Mouse (Mus musculus): ENCODE measurements around the gene Agpat2.
A peak's percentile ranks its signal among the peaks of the same experiment; 100 is the strongest.

The Agpat2 gene

DNA sequence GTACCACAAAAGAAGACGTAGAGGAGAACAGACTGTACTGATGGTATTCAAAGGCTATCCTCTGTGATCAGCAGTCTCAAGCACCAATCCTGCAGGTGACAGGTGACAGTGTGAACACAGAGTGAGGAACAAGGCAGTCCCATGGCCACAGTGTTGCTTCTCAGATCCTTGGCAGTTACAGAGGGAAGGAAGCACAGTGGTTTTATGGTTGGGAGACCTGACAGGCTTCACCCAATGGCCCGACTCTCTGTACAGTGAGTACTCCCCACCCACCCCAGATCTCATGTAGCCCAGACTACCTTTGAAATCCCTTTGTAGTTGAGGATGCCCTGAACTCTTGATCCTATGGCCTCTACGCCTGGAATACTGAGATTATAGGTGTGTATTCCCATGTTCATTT lies 21.2 kb upstream of the Agpat2 start:
- no peak for DNase-seq

DNA sequence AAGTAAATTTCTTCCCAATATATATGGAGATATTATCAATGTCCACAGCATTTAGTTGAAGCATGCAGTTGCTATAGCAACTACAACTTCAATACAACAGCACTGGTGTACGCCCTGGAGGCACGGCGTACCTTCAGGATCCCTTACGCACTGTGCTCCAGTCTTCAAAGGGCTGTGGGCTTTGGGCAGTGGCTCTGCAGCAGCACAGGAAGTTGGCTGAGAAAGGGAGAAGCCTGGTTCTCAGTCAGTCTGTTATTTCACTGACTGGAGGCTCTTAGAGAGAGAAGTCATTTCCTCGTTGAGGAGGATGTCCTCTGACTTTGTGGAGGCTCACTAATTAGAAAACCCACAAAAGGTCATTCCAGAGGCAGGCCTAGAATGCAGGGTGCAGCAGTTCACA lies 18.8 kb upstream of the Agpat2 start:
- peak; percentile 30 for DNase-seq

DNA sequence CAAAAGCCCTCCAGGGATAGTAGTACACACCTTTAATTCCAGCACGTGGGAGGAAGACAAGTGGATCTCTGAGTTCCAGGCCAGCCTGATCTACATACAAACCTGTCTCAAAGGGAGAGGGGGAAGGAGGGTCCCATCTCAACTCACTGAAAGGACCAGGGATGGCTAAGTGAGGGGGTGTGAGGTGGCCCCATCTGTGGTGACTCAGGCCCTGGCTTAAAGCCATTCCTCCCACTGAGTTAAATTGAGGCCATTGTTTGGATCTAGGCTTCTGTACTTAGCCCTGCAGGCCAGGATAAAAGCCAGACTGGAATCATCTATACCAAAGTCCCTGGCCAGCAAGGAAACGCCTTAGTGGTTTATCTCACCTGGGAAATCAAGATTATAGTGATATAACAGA lies 17.0 kb upstream of the Agpat2 start:
- DNase-seq = no peak

DNA sequence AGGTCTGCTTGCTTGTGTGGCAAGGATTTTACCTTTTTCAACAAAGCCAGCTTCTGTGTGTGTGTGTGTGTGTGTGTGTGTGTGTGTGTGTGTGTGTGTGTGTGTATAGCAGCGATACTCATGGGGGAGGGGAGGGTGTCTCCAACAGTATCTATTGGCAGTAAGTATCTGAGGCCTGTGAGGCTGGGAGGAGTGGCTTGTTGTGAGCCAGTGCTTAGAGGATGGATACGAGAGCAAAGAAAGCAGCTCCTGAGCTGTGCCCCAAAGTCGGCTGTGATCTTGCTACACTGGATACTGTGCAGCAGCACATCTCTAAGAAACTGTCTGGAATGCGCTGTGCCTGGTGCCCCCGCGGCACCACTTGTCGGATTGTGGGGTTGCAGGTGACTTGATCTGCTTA lies 13.7 kb upstream of the Agpat2 start:
- no peak for DNase-seq

DNA sequence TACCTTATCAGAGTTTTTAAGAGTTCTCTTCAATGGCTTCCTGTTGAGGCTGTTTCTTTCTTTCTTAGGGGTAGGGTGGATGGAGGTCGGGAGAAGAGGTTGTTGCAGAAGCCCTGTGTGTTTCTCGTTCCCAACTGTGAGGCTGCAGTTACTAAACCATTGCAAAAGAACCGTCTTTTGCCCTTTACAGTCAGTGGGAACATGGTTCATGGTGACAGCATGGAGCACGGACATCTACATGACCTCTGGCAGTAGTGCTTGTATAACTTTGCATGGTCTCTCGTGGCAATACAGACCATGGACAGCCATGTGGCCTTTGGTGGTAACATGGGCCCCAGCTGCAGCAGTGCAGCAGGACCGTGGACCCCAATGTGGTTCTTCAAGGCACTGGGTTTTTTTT lies 13.1 kb upstream of the Agpat2 start:
- no peak for DNase-seq

DNA sequence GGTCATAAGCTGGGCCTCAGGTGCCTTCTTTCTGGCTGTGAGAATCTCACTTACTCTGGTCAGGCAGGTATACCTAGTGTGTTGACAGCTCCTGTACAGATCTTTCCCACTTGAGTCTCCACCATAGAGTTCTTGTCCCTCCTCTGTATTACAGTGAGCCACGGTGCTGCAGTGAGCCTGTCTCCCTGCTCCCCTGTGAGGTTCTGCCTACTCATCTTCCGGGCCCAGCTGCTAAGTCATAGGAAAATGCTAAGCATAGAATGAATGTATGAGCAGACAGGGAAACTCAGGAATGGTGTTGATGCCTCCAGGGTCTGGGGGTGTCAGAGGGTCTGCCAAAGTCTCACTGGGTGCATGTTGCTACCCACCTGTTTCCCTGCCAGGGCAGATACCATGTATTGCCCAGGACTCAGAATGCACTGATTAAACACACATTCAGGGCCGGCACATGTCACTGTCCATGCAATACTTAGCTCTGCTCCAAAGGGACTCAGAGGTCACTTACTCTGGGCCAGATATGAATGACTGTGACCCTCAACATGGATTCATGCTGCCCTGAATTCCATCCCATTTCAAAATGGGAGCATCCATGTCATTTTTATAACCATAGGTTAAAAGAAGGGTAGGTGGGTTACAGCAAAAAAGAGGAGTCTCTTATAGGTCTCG lies 11.4 kb upstream of the Agpat2 start:
- DNase-seq = no peak

DNA sequence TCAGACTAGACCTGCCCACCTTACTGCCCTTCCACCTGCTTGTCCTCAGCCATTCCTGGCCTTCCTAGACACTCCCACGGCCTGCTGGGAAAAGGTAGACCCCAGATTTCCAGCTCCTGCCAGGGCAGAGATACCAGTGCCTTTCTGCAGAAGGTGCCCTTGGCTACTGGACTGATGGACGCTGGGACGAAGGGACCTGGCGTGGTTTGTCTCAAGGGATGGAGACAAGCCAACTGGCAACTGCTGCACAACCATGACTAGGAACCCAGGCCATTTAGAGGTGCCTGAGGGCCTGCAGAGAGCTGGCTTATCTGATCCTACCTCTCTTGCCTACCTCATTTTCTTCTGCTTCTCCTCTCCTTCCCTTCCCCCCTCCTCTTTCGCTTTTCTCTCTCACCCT lies 10.7 kb upstream of the Agpat2 start:
- no peak for DNase-seq

DNA sequence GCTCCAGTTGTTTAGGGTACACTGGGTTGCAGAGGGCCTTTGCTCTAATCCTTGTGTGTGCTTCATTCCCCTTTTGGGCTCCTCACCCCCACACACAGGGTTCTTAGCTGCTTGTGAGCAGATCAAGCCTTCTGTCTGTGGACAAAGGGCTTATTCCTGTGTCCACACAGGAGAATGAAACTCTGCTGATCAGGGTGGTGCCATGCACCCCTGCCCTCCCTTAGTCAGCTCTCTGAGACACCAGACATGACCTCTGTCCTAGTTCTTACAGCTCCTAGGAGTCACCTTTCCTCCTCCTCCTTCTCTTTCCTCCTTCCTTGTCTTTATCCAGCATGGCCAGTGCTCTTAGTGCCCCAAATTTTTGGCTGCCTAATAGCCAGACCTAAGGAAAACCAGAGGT lies 7.7 kb upstream of the Agpat2 start:
- no peak for DNase-seq

DNA sequence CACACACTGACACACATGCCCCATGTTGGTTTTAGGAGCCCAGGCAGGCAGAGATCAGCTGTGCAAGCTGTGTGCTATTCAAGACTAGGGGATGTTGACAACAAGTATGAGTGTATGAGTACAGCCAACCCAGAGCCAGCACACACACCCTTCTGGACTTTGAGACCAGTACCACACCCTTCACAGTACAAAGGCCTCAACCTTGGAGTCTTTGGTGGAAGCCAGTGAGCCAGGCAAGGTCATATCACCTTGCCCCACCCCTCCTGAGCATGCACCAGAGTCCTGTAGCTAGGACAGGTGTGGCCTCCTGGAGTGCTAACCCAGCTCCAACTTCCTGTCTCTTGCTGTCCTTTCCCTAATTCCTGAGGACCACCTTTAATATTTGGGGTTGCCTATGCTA lies 6.8 kb upstream of the Agpat2 start:
- no peak for DNase-seq

DNA sequence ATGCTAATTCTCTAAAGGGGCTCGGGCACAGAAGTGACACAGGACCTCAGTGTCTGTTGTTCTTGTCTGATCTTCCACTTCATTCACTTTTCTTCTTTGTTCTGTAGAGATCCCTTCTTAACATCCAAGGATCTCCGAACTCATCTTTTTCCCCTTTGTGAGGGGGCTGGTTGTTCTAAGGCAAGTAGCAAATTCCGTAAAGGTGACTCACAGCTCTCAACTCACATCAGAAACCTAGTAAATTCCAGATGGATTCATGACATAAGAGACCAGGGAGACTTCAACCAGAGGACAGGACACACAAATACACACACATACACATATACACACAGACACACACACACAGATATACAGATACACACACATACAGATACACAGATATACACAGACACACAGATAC lies 6.3 kb upstream of the Agpat2 start:
- DNase-seq = no peak

DNA sequence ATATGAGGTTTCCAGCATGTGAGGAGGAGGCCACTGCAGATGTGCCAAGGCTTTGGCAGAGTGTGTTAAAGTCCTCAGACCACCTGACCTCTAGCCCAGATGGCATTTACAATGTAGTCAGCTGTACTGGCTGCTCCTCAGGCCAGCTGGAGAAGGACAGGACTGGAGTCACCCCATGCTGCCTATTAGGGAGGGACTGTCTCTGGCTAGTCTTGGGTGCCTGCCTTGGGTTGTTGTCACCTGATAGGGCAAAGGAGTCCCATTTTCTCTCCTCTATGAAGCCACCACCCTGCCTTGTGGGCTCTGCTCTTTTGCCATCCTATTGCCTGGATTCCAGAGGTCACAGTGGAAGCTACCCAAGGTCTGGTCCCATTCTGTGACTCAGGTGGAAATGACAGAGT lies 5.0 kb upstream of the Agpat2 start:
- no peak for DNase-seq

DNA sequence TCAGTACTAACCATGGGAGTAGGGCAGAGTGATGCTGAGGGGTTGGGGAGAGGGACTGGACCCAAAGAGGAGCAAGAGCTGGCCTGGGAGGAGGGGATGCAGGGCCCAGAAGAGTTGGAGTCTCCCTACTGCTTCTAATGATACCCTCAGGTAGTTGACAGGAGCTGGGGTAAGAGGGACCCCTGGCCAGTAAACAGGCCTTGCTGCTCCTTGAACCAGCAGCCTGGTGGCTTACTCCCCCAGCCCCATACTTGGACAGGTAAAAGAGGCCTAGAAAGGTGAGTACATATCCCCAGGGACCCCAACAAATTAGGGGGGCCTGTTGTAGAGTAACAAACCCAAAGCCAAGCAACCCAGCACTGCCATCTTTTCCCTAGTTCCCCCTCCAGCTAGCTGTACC lies 4.6 kb upstream of the Agpat2 start:
- no peak for DNase-seq

DNA sequence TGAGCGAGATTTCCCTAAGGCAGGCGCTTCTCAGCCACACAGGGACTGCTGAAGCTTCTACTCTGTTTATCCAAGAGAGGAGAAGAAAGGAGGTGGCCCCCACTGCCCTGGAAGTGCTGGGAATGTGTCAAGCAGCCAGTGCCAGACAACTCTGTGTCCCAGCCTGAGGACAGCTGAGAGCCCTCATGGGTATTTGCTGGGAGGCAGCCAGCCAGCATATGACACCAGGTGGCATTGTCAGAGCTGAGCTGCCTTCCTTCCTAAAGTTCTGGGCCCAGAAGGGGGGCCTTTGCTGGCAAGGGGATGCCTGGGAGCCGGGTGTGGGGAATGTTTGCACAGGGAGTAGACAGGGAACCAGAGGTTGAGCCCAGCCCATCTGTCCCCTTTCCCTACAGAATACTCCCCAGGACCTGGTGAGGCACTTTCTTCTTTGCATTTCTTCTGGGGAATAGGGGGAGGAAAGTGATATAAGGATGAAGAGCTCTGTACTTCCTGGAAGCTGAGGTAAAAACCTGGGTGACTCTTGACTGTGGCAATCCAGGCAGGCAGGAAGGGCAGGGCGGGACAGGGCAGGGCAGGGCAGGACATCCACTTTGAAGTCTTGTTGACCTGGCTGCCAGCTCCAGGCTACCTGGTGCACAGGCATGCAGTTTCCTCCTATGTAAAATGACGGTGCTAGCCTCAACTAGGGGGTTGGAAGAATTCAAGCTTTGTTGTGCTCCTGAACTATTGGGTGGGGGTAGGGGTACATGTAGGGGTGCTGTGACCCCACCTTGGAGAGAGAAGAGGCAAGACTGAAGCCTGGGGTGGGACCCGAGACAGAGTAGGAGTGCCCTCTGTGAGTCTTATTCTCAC lies 3.1 kb upstream of the Agpat2 start:
- no peak for DNase-seq

DNA sequence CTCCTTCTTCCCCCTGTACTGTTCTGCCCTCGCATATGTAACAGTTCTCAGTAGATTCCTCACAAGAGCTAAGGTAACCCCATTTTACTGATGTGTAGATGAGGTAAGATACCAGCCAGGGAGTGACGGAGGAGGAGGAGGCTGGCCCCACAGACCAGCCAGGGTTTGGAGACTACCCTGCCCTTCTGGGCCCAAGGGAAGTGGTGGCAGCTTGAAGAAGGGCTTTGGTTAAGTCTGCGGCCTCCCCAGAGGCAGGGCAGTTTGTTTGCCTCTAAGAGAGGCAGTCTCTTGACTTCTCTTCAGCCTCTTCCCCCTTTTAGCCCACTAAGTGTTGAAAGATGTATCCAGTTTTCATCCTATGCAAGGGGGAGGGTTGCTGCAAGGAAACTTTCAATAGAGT lies 2.4 kb upstream of the Agpat2 start:
- no peak for DNase-seq

DNA sequence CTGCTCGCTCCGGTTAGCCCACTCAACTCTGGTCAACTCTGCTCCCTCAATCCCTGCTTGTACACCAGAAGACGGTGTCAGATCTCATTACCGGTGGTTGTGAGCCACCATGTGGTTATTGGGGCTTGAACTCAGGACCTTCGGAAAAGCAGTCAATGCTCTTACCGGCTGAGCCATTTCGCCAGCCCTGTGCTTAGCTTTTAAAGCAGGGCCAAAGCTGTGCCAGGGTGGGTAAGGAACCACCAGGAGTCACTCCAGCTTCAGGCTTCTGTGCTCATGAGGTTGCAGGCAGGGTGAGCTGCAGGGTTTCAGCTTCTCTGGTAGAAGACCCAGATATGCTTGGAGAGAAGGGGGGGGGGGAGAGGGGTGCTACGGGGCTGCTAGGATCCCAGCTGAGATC lies 1.1 kb upstream of the Agpat2 start:
- no peak for DNase-seq

DNA sequence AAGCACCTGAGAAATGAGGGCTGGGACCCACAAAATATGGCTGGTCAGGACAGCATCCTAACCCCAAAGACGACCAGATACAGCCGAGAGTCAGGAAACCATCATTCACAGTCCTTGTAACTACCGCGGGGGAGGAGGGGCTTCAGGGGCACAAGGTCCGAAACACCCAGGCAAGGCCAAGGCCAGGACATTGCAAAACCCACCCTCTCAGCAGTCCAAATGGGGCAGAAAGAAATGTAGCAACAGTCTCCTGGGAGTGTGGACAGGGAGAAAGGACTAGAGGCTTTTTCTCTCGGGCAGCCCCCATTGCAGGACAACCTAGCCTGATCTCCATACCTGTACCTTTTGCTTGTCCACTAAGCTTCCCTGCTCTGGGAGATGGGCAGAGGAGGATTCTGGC lies 1.1 kb downstream of the Agpat2 start:
- DNase-seq = no peak

DNA sequence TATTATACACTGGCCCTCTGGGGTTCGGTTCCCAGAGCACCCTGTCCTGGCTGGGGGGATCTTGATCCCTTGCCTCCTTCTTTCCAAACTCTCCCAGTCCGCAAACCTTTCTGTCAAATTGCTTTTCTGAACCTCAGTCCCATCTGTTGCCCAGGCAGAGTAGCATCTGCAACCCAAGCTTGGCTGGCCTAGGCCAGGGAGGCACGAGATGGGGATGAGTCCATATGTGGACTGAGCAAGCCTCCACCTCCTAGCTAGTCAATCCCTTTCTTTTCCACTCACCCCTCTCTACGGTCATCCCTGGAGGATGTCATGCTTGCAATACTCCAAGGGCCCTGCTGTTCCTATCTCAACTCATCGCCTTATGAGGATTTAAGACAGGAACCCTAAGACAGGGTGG lies 1.6 kb downstream of the Agpat2 start:
- no peak for DNase-seq

DNA sequence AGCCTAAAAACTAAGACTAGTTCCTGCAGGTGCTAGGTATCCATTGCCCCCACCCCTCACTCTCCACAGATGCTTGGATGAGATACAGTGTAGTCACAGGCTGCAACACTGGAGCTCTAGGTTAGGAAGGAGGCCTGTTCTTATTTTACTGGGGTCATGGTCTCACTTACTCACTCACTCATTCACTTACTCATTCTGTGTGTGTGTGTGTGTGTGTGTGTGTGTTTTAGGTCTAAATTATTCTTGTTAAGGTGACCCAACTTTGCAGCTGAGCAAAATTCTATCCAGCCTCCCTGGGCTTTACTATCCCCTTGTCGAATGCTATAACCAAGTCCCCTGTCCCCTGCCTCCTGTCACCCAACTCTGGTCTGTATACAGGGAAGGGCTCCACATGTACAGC lies 2.6 kb downstream of the Agpat2 start:
- DNase-seq = no peak

DNA sequence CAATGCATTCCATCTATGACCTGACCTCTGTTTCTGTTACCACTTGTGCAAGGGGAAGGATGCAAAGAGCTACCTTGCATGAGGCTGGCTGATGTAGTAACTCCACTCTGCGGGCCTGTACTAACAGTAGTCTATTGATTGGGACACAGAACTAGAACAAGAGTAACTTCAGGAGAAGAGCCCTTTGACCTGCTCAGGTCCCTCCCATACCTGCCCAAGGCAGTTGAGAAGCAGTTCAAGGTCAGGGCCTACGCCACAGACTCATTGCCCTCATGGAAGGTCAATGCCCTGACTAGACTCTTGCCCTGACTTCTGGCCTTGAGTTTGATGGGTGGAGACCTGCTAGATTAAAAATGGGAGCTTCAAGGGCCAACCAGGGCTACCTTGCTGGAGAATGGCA lies 3.6 kb downstream of the Agpat2 start:
- no peak for DNase-seq

DNA sequence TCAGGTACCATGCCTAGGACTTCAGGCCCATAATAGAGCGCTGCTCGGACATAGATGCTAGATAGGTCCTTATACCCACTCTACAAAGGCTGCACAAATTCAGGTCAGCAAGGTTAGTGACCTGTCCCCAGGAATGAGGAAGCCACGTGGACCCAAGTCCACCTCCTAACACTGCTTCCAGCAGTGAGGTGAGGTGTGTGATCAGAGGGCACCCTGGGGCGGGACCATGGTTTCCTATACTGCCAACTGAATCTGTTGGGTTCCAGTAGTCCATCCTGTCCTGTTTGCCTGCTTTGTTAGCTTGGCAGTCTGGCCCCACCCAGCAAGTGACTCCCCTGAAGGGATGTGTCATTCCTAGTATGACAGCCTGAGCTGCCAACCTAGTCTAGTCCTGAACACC lies 4.3 kb downstream of the Agpat2 start:
- no peak for DNase-seq

DNA sequence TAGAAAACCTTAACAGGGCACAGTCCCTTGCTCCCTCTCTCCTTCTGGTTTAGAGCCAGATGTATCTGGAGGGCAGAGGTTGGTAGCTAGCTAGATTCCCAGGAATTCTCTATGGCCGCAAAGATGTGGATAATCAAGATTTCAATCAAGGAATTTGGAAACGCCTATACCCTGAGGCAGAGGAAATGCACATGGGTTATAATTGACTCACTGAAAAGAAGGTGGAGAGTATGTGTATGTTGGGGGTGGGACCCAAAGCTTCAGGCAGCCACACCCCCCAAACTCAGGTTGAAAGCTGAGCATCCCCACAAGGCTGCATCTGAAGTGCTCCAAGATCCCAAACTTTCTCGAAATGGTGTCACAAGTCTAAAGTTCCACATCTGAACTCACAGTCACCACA lies 5.8 kb downstream of the Agpat2 start:
- DNase-seq = no peak

DNA sequence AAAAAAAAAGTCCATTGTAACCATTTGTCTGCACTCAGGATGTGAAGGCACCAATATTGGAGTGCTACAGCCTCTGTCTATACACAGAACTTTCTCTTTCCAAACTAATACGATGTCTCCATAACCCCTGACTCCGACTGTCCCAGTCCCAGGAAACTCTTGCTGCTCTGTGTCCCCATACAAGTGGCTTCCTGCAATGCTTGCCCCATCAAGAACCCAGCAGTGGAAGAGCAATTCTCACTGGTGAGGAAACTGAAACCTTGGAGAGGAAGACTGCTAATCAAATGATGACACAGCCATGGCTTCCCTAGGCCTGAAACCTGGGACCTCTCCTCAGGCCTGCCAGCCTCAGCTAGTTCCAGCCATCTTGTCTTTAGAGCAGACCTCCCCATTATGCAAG lies 6.4 kb downstream of the Agpat2 start:
- no peak for DNase-seq

DNA sequence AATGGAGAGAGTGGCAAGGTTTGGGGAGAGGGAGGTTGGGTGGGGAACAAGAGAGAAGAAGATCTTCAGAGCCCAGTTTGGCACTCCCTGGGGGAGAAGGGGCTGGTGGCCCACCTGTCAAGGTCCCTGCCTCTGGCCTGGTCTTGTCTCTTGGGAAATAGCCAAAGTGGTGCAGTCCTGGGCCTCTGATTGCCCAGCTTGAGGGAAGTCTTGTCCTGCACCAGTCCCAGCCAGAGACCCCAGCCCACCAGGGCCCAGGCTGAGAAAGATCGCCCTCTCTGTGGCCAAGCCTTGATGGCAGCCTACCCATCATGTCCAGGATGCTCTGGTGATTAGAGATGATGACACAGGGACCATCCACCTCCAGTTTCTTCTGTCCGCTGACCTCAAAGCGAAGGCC lies 7.3 kb downstream of the Agpat2 start:
- DNase-seq = no peak

DNA sequence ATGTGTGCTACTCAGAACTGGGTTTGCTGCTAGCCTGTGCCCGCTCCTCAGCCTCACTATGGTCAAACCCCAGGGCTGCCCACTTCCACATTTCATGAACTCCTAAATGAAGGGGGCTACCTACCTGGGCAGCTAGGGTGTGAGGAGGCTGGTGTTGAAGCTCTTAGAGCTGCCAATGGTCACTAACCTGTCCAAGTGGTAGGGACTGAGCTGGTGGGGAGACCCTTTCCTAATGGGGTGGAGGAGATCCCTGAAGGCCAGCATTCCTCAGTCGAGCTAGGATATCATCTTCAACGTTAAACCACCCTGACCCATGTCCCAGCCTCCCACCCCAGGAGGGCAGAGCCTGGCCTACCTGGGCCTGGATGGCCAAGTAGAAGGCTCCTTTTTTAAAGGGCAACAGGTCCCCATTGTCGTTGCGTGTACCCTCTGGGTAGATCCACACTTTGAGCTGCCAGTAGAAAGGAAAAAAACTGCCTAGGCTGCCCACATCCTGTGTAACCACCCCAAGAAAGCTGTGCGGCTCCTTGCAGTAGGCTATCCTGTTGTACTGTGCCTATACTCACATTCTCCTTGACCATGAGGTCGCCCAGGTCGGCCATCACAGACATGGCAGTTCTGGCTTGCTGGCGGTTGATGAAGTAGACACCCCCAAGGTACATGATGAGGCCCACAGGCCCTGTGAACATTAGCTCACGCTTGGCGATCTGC lies 8.3 kb downstream of the Agpat2 start:
- DNase-seq = peak; percentile 38
